Mouse (Mus musculus): Measurements from ENCODE around the gene Ccdc32. TPM values are rescaled to one million over a fixed set of nuclear protein-coding genes. Genes with fewer than 3 reads are reported as not detected.

The Ccdc32 gene
- polyA plus RNA-seq, 1 experiment from 2014 or later, result 17.9 TPM

DNA sequence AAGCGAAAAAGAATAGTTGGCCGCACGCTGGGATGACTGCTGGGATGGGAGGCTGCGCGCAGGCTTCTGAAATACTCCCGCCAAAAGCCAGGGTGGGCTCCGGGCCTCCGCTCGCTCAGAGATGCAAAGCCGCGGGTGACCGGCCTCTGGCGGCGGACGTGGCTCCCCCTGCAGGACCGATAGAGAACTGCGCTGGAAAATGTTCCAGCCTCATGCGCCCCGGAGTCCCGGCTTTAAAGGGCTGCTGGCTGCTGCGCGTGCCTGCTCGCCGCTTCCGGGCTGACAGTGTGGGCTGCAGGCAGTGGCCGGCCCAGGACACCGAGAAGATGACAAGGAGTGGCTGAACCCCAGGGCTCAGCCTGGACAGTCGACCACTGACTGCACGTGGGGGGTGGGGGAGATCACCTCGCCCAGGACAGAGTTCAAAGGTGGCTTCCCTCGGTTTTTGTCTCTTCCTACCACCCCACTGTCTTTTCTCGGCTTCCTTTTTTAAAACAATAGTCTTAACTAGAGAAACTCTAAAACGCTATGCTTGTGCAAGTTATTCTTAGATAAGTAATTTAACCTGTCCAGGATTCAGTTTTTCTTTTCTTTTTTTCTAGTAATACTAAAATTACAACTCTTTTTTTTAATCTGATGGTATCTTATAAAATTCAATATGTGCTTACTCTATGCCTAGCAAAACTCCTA lies 56.4 kb downstream of the Ccdc32 start:
- Histone ChIP-seq H3K9ac (ENCODE audit: low read length) (peak overlapping the region; percentile 63), H3K4me1 (ENCODE audit: control insufficient read depth in 2 of 2, insufficient read depth in 2 of 2, low read length in 2 of 2) (peaks cover 7% of the 10 kb centered on the region in 2 experiments; a peak in 3 of 4 replicates), H3K4me2 (ENCODE audit: low read length) (peak overlapping the region; percentile 74), H3K36me3 (ENCODE audit: control insufficient read depth, insufficient read depth, low read length) (no peaks in the 10 kb centered on the region), H3K4me3 (ENCODE audit: control insufficient read depth in 1 of 2, insufficient read depth in 1 of 2, low read depth in 1 of 2, low read length in 2 of 2) (peak overlapping the region; percentile 35 to 38), H3K9me3 (ENCODE audit: control insufficient read depth, low read length) (no peaks in the 10 kb centered on the region), H3K27me3 (ENCODE audit: control insufficient read depth, insufficient read depth, low read length) (peaks cover 21% of the 10 kb centered on the region), H3K27ac (replicated peaks in 1 of 2; ENCODE audit: control insufficient read depth in 1 of 2, insufficient read depth in 1 of 2, low read depth in 2 of 2, low read length in 2 of 2) (no peak overlapping the region)
- peak; percentile 73 for ATAC-seq (ENCODE audit: insufficient number of reproducible peaks, insufficient read depth, low FRiP score, low read depth)
- WGBS, result under 1% methylated on average over 33 of the region's 33 CpGs

DNA sequence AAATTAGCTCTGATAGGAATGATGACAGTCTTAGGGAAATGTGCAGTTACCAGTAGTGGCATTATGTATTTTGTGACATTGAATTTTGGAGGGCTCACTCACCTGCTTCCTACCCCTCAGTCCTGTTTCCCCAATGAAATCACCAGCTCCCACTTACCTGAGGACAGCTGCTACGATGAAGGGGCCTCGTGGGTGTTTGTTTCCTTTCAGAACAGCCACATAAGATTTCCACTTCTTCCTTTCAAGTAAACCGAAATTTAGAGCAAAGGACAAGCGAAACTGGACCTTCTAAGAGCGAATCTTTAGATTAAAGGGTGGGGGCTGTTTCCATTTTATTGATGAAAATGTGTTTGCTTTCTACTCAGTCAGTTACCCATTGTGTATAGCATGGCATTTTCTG lies 57.1 kb downstream of the Ccdc32 start:
- WGBS, result 80% methylated on average over 5 of the region's 5 CpGs
- ATAC-seq (ENCODE audit: insufficient number of reproducible peaks, insufficient read depth, low FRiP score, low read depth), result no peak

GRCm38 (mm10) chr2:118969585-118970147 lies 59.5 kb downstream of the Ccdc32 start:
- H3K9me3 ChIP-seq (ENCODE audit: control insufficient read depth, low read length), result no peaks in the 10 kb centered on the region
- no peaks in the 10 kb centered on the region for H3K36me3 ChIP-seq (ENCODE audit: control insufficient read depth, insufficient read depth, low read length)
- H3K27me3 ChIP-seq (ENCODE audit: control insufficient read depth, insufficient read depth, low read length), result peaks cover 11% of the 10 kb centered on the region
- no peak overlapping the region for H3K27ac ChIP-seq (replicated peaks in 1 of 2; ENCODE audit: control insufficient read depth in 1 of 2, insufficient read depth in 1 of 2, low read depth in 2 of 2, low read length in 2 of 2)
- no peak for ATAC-seq (ENCODE audit: insufficient number of reproducible peaks, insufficient read depth, low FRiP score, low read depth)
- no peaks in the 10 kb centered on the region; a peak in 1 of 4 replicates for H3K4me1 ChIP-seq (ENCODE audit: control insufficient read depth in 2 of 2, insufficient read depth in 2 of 2, low read length in 2 of 2)
- H3K9ac ChIP-seq (ENCODE audit: low read length), result no peak overlapping the region
- H3K4me2 ChIP-seq (ENCODE audit: low read length), result no peak overlapping the region
- 74% methylated on average over 11 of the region's 11 CpGs for WGBS
- H3K4me3 ChIP-seq (ENCODE audit: control insufficient read depth in 1 of 2, insufficient read depth in 1 of 2, low read depth in 1 of 2, low read length in 2 of 2), result no peak overlapping the region

More for the DNA sequence above, 57.1 kb downstream of the Ccdc32 start:
- Histone ChIP-seq H3K4me2 (ENCODE audit: low read length) (peak overlapping the region; percentile 74; the same call in 1 of the 2 replicates), H3K36me3 (ENCODE audit: control insufficient read depth, insufficient read depth, low read length) (no peaks in the 10 kb centered on the region), H3K9ac (ENCODE audit: low read length) (no peak overlapping the region), H3K27me3 (ENCODE audit: control insufficient read depth, insufficient read depth, low read length) (peaks cover 18% of the 10 kb centered on the region), H3K4me1 (ENCODE audit: control insufficient read depth in 2 of 2, insufficient read depth in 2 of 2, low read length in 2 of 2) (peaks cover 6 to 7% of the 10 kb centered on the region in 2 experiments; a peak in 3 of 4 replicates), H3K27ac (replicated peaks in 1 of 2; ENCODE audit: control insufficient read depth in 1 of 2, insufficient read depth in 1 of 2, low read depth in 2 of 2, low read length in 2 of 2) (no peak overlapping the region), H3K4me3 (ENCODE audit: control insufficient read depth in 1 of 2, insufficient read depth in 1 of 2, low read depth in 1 of 2, low read length in 2 of 2) (peak overlapping the region in 1 of 2 experiments; percentile 35; a peak in 1 of 4 replicates), H3K9me3 (ENCODE audit: control insufficient read depth, low read length) (no peaks in the 10 kb centered on the region)

Other genes starting within 250 kb of the Ccdc32 start
- gene Disp2, start 249.7 kb downstream of the Ccdc32 start, polyA plus RNA-seq (2014; fragmentation: Nextera tagmentation; extraction: Ambion mirVana), result 0.18 and 0.27 TPM in 2 replicates
- gene Knstrn, start 215.4 kb downstream of the Ccdc32 start, polyA plus RNA-seq (2014; fragmentation: Nextera tagmentation; extraction: Ambion mirVana), result 89.1 and 106 TPM in 2 replicates
- gene Ivd, start 167.4 kb downstream of the Ccdc32 start, polyA plus RNA-seq (2014; fragmentation: Nextera tagmentation; extraction: Ambion mirVana), result 70.6 and 75.6 TPM in 2 replicates
- 1.0 and 1.6 TPM in 2 replicates for gene Bahd1, start 129.0 kb downstream of the Ccdc32 start, polyA plus RNA-seq (2014; fragmentation: Nextera tagmentation; extraction: Ambion mirVana)
- gene Chst14, start 102.9 kb downstream of the Ccdc32 start, polyA plus RNA-seq (2014; fragmentation: Nextera tagmentation; extraction: Ambion mirVana), result 21.3 and 25.7 TPM in 2 replicates
- gene Rpusd2, start 5.4 kb upstream of the Ccdc32 start, polyA plus RNA-seq (2014; fragmentation: Nextera tagmentation; extraction: Ambion mirVana), result 3.3 and 4.5 TPM in 2 replicates
- gene Knl1, start 17.7 kb upstream of the Ccdc32 start, polyA plus RNA-seq (2014; fragmentation: Nextera tagmentation; extraction: Ambion mirVana), result 25.6 and 29.5 TPM in 2 replicates
- gene Rad51, start 83.4 kb upstream of the Ccdc32 start, polyA plus RNA-seq (2014; fragmentation: Nextera tagmentation; extraction: Ambion mirVana), result 27.3 and 28.9 TPM in 2 replicates
- gene Rmdn3, start 127.6 kb upstream of the Ccdc32 start, polyA plus RNA-seq (2014; fragmentation: Nextera tagmentation; extraction: Ambion mirVana), result 19.4 and 23.7 TPM in 2 replicates
- gene Gchfr, start 138.4 kb upstream of the Ccdc32 start, polyA plus RNA-seq (2014; fragmentation: Nextera tagmentation; extraction: Ambion mirVana), result 7.2 and 9.4 TPM in 2 replicates
- 0.24 and 0.27 TPM in 2 replicates for gene Gm14137, start 145.1 kb upstream of the Ccdc32 start, polyA plus RNA-seq (2014; fragmentation: Nextera tagmentation; extraction: Ambion mirVana)
- gene Zfyve19, start 179.2 kb upstream of the Ccdc32 start, polyA plus RNA-seq (2014; fragmentation: Nextera tagmentation; extraction: Ambion mirVana), result 28.3 and 32.4 TPM in 2 replicates
- 10.8 and 12.9 TPM in 2 replicates for gene Dnajc17, start 179.4 kb upstream of the Ccdc32 start, polyA plus RNA-seq (2014; fragmentation: Nextera tagmentation; extraction: Ambion mirVana)
- not detected in 2 replicates for gene Ppp1r14d, start 200.5 kb upstream of the Ccdc32 start, polyA plus RNA-seq (2014; fragmentation: Nextera tagmentation; extraction: Ambion mirVana)
- gene Spint1, start 208.0 kb upstream of the Ccdc32 start, polyA plus RNA-seq (2014; fragmentation: Nextera tagmentation; extraction: Ambion mirVana), result 0.20 and 0.38 TPM in 2 replicates
- 0.19 TPM in 1 of 2 replicates, not detected in the other for gene Rhov, start 241.9 kb upstream of the Ccdc32 start, polyA plus RNA-seq (2014; fragmentation: Nextera tagmentation; extraction: Ambion mirVana)

Data from heart, embryonic 14.5 days (tissue).